Mouse (Mus musculus) heart, embryonic 12.5 days (tissue): Measurements from ENCODE around the gene Gm14569. TPM values are rescaled to one million over a fixed set of nuclear protein-coding genes. Genes with fewer than 3 reads are reported as not detected.

Experiments used
- ATAC-seq: fragments of 200-750 bp; cut with Nextera tagmentation; 2 replicates; pipeline ENCODE4 v1.8.0; 2017; ENCODE audit warnings: moderate TSS enrichment, moderate library complexity; ENCODE audit not compliant: insufficient number of reproducible peaks, low FRiP score
- H3K27ac ChIP-seq: fragments of 300-500 bp; sonication (generic); 2 replicates; pipeline ENCODE4 v1.5.1; 2016; ENCODE audit warnings: mild to moderate bottlenecking, moderate library complexity; ENCODE audit not compliant: poor library complexity, severe bottlenecking
- H3K27me3 ChIP-seq: fragments of 300-500 bp; sonication (generic); replicated peaks from 2 replicates; pipeline ENCODE4 v1.6.1; 2016; ENCODE audit warnings: mild to moderate bottlenecking, moderate library complexity
- H3K36me3 ChIP-seq: fragments of 300-500 bp; sonication (generic); 2 replicates; pipeline ENCODE4 v1.6.1; 2016; ENCODE audit warnings: mild to moderate bottlenecking, moderate library complexity
- H3K4me1 ChIP-seq: fragments of 300-500 bp; sonication (generic); replicated peaks from 2 replicates; pipeline ENCODE4 v1.6.1; 2016; ENCODE audit warnings: mild to moderate bottlenecking
- H3K4me2 ChIP-seq: fragments of 300-500 bp; sonication (generic); 2 replicates; pipeline ENCODE4 v1.6.1; 2016; ENCODE audit warnings: mild to moderate bottlenecking, moderate library complexity
- H3K4me3 ChIP-seq: fragments of 300-500 bp; sonication (generic); 2 replicates; pipeline ENCODE4 v1.5.1; 2016; ENCODE audit warnings: mild to moderate bottlenecking
- H3K9ac ChIP-seq: fragments of 300-500 bp; sonication (generic); 2 replicates; pipeline ENCODE4 v1.6.1; 2016; ENCODE audit warnings: mild to moderate bottlenecking, moderate library complexity
- H3K9me3 ChIP-seq: fragments of 300-500 bp; sonication (generic); replicated peaks from 2 replicates; pipeline ENCODE4 v1.6.1; 2016; ENCODE audit warnings: mild to moderate bottlenecking, moderate library complexity
- WGBS: fragments of 180-500 bp; shearing (Covaris S2); methylation state at CpG from one replicate; pipeline ENCODE4 v1.1.7; 2016; 5-methylcytosine and 5-hydroxymethylcytosine counted together
- polyA plus RNA-seq: library from polyadenylated mRNA; unstranded; fragments of >200 nt; fragmentation: Nextera tagmentation; extraction: Ambion mirVana; gene quantifications from 2 replicates; pipeline ENCODE4 v1.2.1, GENCODE M21; 2016

The Gm14569 gene
- not detected in 2 replicates for polyA plus RNA-seq

- H3K4me3 ChIP-seq, result no peak within 1 kb of the TSS
- no peaks in the 10 kb centered on the region for H3K36me3 ChIP-seq
- H3K9me3 ChIP-seq, result no peaks in the 10 kb centered on the region
- H3K27me3 ChIP-seq, result no peaks in the 10 kb centered on the region
- no peaks in the 10 kb centered on the region for H3K4me1 ChIP-seq
- H3K4me2 ChIP-seq, result no peak within 1 kb of the TSS
- WGBS, result 83% methylated on average over 4 of the region's 4 CpGs
- H3K27ac ChIP-seq, result no peak within 1 kb of the TSS
- no peak within 1 kb of the TSS for H3K9ac ChIP-seq
- no peak for ATAC-seq
Observed at GRCm38 (mm10) chrX:36491730-36492129, at the start of gene Gm14569. TSS of gene Gm14569 (minus strand) at chrX:36491830.

- Histone ChIP-seq H3K27ac (no peak overlapping the region), H3K9ac (no peak overlapping the region), H3K4me3 (no peak overlapping the region), H3K27me3 (no peaks in the 10 kb centered on the region), H3K9me3 (no peaks in the 10 kb centered on the region), H3K4me1 (no peaks in the 10 kb centered on the region), H3K36me3 (no peaks in the 10 kb centered on the region), H3K4me2 (no peak overlapping the region)
- no peak for ATAC-seq
- WGBS, result 20% methylated on average over 4 of the region's 4 CpGs
Observed at GRCm38 (mm10) chrX:36534514-36534913, 42.9 kb upstream of the Gm14569 start.

GRCm38 (mm10) chrX:36533744-36534143, 42.1 kb upstream of the Gm14569 start:
- no peak for ATAC-seq
- Histone ChIP-seq H3K4me2 (no peak overlapping the region), H3K4me1 (no peaks in the 10 kb centered on the region), H3K36me3 (no peaks in the 10 kb centered on the region), H3K4me3 (no peak overlapping the region), H3K27ac (no peak overlapping the region), H3K27me3 (no peaks in the 10 kb centered on the region), H3K9ac (no peak overlapping the region), H3K9me3 (no peaks in the 10 kb centered on the region)
- WGBS, result 59% methylated on average over 4 of the region's 4 CpGs

- no peaks in the 10 kb centered on the region for H3K4me1 ChIP-seq
- H3K27me3 ChIP-seq, result no peaks in the 10 kb centered on the region
- no peaks in the 10 kb centered on the region for H3K36me3 ChIP-seq
- no peak overlapping the region for H3K4me2 ChIP-seq
- no peak overlapping the region for H3K4me3 ChIP-seq
- no peak overlapping the region for H3K9ac ChIP-seq
- H3K27ac ChIP-seq, result no peak overlapping the region
- no peak for ATAC-seq
- WGBS, result 57% methylated on average over 5 of the region's 5 CpGs
- H3K9me3 ChIP-seq, result no peaks in the 10 kb centered on the region
Observed at GRCm38 (mm10) chrX:36530251-36530650, 38.6 kb upstream of the Gm14569 start.

- Histone ChIP-seq H3K27ac (no peak overlapping the region), H3K4me2 (no peak overlapping the region), H3K9me3 (no peaks in the 10 kb centered on the region), H3K4me1 (no peaks in the 10 kb centered on the region), H3K4me3 (no peak overlapping the region), H3K36me3 (no peaks in the 10 kb centered on the region), H3K9ac (no peak overlapping the region), H3K27me3 (no peaks in the 10 kb centered on the region)
- WGBS, result 56% methylated on average over 5 of the region's 5 CpGs
- ATAC-seq, result no peak
Observed at GRCm38 (mm10) chrX:36523729-36524128, 32.1 kb upstream of the Gm14569 start.

- Histone ChIP-seq H3K9ac (no peak overlapping the region), H3K4me2 (no peak overlapping the region), H3K9me3 (no peaks in the 10 kb centered on the region), H3K4me3 (no peak overlapping the region), H3K27me3 (no peaks in the 10 kb centered on the region), H3K27ac (no peak overlapping the region), H3K4me1 (no peaks in the 10 kb centered on the region), H3K36me3 (no peaks in the 10 kb centered on the region)
- ATAC-seq, result no peak
- WGBS, result 40% methylated on average over 8 of the region's 8 CpGs
Observed at GRCm38 (mm10) chrX:36513726-36514125, 22.1 kb upstream of the Gm14569 start.

GRCm38 (mm10) chrX:36513231-36513630, 21.6 kb upstream of the Gm14569 start:
- H3K9ac ChIP-seq, result no peak overlapping the region

GRCm38 (mm10) chrX:36506863-36507262, 15.2 kb upstream of the Gm14569 start:
- Histone ChIP-seq H3K27me3 (no peaks in the 10 kb centered on the region), H3K36me3 (no peaks in the 10 kb centered on the region), H3K9ac (no peak overlapping the region), H3K9me3 (no peaks in the 10 kb centered on the region), H3K27ac (no peak overlapping the region), H3K4me3 (no peak overlapping the region), H3K4me1 (no peaks in the 10 kb centered on the region), H3K4me2 (no peak overlapping the region)
- ATAC-seq, result no peak
- WGBS, result 51% methylated on average over 6 of the region's 6 CpGs

More at GRCm38 (mm10) chrX:36513231-36513630, 21.6 kb upstream of the Gm14569 start:
- Histone ChIP-seq H3K4me3 (no peak overlapping the region), H3K27ac (no peak overlapping the region), H3K27me3 (no peaks in the 10 kb centered on the region), H3K4me1 (no peaks in the 10 kb centered on the region), H3K9me3 (no peaks in the 10 kb centered on the region), H3K36me3 (no peaks in the 10 kb centered on the region), H3K4me2 (no peak overlapping the region)
- WGBS, result 52% methylated on average over 9 of the region's 9 CpGs
- ATAC-seq, result no peak

GRCm38 (mm10) chrX:36489506-36489905, 2.1 kb downstream of the Gm14569 start:
- H3K27me3 ChIP-seq, result no peaks in the 10 kb centered on the region
- no peaks in the 10 kb centered on the region for H3K4me1 ChIP-seq
- H3K9me3 ChIP-seq, result no peaks in the 10 kb centered on the region
- no peak for ATAC-seq
- no peaks in the 10 kb centered on the region for H3K36me3 ChIP-seq
- H3K4me3 ChIP-seq, result no peak overlapping the region
- H3K27ac ChIP-seq, result no peak overlapping the region
- no peak overlapping the region for H3K9ac ChIP-seq
- 20% methylated on average over 3 of the region's 3 CpGs for WGBS
- no peak overlapping the region for H3K4me2 ChIP-seq

GRCm38 (mm10) chrX:36487996-36488395, 3.6 kb downstream of the Gm14569 start:
- H3K9me3 ChIP-seq, result no peaks in the 10 kb centered on the region
- H3K9ac ChIP-seq, result no peak overlapping the region
- ATAC-seq, result no peak
- no peaks in the 10 kb centered on the region for H3K4me1 ChIP-seq
- no peak overlapping the region for H3K4me3 ChIP-seq
- no peak overlapping the region for H3K27ac ChIP-seq
- H3K4me2 ChIP-seq, result no peak overlapping the region
- no peaks in the 10 kb centered on the region for H3K36me3 ChIP-seq
- WGBS, result 36% methylated on average over 7 of the region's 7 CpGs
- H3K27me3 ChIP-seq, result no peaks in the 10 kb centered on the region

- Histone ChIP-seq H3K4me2 (no peak overlapping the region), H3K4me1 (no peaks in the 10 kb centered on the region), H3K36me3 (no peaks in the 10 kb centered on the region), H3K4me3 (no peak overlapping the region), H3K9me3 (no peaks in the 10 kb centered on the region), H3K27ac (no peak overlapping the region), H3K27me3 (no peaks in the 10 kb centered on the region), H3K9ac (no peak overlapping the region)
- 57% methylated on average over 3 of the region's 3 CpGs for WGBS
- no peak for ATAC-seq
Observed at GRCm38 (mm10) chrX:36474873-36475272, 16.8 kb downstream of the Gm14569 start.

- ATAC-seq, result no peak
- Histone ChIP-seq H3K27me3 (no peaks in the 10 kb centered on the region), H3K4me2 (no peak overlapping the region), H3K4me1 (no peaks in the 10 kb centered on the region), H3K36me3 (no peaks in the 10 kb centered on the region), H3K4me3 (no peak overlapping the region), H3K9ac (no peak overlapping the region), H3K9me3 (no peaks in the 10 kb centered on the region), H3K27ac (no peak overlapping the region)
- WGBS, result 53% methylated on average over 6 of the region's 6 CpGs
Observed at GRCm38 (mm10) chrX:36474103-36474751, 17.4 kb downstream of the Gm14569 start.
